Mouse (Mus musculus): ENCODE results near the gene Zfp688. TPM values are rescaled to one million over a fixed set of nuclear protein-coding genes. Genes with fewer than 3 reads are reported as not detected.
"Not testable (repeated sequence)": the region's sequence is repeated elsewhere in the genome, so short reads cannot be mapped to it uniquely, and the experiment has no call there.

Zfp688 gene
- 24.9 and 25.3 TPM in 2 replicates for polyA plus RNA-seq (2015; fragmentation: Nextera tagmentation; extraction: Ambion mirVana)

DNA sequence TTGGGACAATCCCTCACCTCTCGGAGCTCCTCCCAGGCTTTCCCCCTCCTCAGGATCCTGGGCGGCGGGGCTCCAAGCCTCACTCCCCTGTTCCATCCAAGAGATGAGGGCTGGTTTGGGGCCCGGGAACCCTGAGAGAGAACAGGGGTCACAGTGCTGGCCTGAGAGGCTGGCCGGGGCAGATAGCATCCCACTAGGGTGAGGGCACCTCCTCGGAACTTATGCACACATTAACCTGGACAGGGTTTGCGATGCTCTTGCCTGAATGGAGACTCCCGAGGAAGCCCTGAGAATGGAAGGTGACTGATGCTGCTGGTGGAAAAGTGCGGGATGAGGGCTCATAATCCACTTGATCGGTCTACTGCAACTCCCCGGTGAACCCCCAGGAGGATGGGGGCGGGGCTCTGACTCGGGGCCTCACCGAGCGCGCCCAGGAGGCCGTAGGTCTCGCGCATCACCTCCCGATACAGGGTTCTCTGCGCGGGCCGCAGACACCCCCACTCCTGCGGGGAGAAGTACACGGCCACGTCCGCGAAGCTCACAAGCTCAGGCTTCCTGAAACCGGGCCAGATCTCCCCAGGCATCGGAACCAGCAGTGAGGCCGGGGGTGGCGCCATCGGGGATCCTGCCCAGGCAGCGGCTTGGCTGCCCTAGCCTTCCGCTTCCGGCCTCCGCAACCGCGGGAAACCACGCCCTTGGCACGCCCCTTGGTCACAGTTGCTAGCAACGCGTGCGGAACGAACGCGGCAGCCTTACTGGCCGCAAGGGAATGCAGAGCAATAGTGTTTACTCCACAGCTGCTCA lies at the start of gene Zfp688:
TSS of gene Zfp688 (minus strand) at position 681 of the 804 bp plus-strand sequence.
- Histone ChIP-seq H3K9me3 (ENCODE audit: control insufficient read depth, low read length) (no peaks in the 10 kb centered on the region), H3K4me1 (replicated peaks; ENCODE audit: control insufficient read depth, insufficient read depth, low read length) (peaks cover 8% of the 10 kb centered on the region), H3K27ac (ENCODE audit: low read length) (0 out of 2 replicates have a peak within 1 kb of the TSS, but pooled peaks have one; percentile 23), H3K36me3 (ENCODE audit: control insufficient read depth, insufficient read depth, low read length) (peaks cover 3% of the 10 kb centered on the region; the same call in 1 of the 2 replicates), H3K27me3 (ENCODE audit: control insufficient read depth, insufficient read depth, low read depth, low read length) (peaks cover 6% of the 10 kb centered on the region; the same call in 1 of the 2 replicates), H3K4me3 (ENCODE audit: low read length) (peak within 1 kb of the TSS; percentile 82), H3K4me2 (ENCODE audit: low read depth, low read length) (peak within 1 kb of the TSS; percentile 97), H3K9ac (ENCODE audit: low read length) (peak within 1 kb of the TSS; percentile 89)
- WGBS = under 1% methylated on average over 48 of the region's 48 CpGs
- peak; percentile 98 for ATAC-seq (ENCODE audit: low read depth)

DNA sequence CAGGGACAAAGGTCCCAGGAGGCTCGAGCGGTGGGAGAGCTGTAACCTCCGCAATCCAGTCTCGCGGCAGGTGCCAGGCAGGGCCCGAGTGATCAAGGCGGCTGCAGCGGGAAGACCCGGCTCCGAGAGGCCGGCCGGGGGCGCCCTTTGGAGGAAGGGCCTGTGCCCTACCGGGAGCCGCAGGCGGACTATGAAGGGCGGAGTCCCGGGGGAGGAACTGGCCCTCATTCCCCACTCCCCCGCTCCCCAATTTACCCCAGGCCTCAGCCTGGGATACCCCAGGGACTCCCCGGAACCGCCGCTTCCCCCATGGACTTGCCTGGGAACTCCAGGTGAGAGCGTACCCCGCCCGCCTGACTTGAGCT lies 49.8 kb upstream of the Zfp688 start:
- 0% methylated on average over 23 of the region's 25 CpGs for WGBS
- Histone ChIP-seq H3K4me2 (ENCODE audit: low read depth, low read length) (peak overlapping the region; percentile 93), H3K36me3 (ENCODE audit: control insufficient read depth, insufficient read depth, low read length) (peaks cover 29% of the 10 kb centered on the region), H3K9me3 (ENCODE audit: control insufficient read depth, low read length) (no peaks in the 10 kb centered on the region), H3K4me1 (replicated peaks; ENCODE audit: control insufficient read depth, insufficient read depth, low read length) (peaks cover 16% of the 10 kb centered on the region), H3K9ac (ENCODE audit: low read length) (peak overlapping the region; percentile 91), H3K4me3 (ENCODE audit: low read length) (peak overlapping the region; percentile 72), H3K27ac (ENCODE audit: low read length) (peak overlapping the region; percentile 99), H3K27me3 (ENCODE audit: control insufficient read depth, insufficient read depth, low read depth, low read length) (no peaks in the 10 kb centered on the region)
- no peak for ATAC-seq (ENCODE audit: low read depth)

DNA sequence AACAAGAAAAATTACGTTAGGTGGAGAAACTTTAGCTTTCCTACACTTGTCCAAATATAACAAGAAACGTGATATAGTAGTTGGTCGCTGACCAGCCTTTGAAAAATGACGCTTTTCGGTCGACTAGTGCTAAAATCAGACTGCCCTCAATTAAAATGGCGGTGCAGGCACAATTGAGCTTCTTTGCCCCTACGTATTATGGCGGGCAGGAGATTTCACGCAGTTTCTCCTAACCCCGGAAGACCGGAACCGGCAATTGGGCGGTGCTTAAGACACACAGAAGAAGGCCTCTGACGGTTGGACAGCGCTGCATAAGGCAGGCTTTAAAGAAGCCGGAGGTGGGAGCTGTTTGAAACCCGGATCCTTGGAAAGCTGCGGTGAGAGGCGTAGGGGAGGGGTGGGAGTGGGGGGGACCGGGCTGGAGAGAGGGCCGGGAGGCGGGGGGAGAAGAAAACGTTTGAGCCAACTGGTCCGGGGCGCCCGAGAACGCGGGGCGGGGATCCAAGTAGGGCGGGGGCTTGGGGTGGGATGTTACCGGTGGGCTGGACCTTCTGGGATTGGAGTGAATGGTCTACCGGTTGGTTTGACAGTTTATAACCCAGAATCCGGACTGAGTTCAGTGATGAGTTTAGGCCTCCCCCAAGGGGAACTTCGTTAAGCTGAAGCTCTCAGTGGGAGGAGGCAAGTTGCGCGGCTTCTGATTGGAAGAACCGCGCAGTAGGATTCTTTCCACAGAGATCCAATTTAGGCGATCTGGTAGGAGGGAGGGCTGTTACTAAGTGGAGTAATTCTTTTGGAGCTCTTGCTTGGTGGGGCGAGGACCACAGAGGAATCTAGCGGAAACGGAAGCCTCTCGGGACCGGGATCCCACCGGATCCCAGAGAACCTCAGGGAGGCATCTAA lies 49.1 kb upstream of the Zfp688 start:
- ATAC-seq (ENCODE audit: low read depth) = peak; percentile 95
- Histone ChIP-seq H3K4me2 (ENCODE audit: low read depth, low read length) (peak overlapping the region; percentile 93), H3K4me3 (ENCODE audit: low read length) (peak overlapping the region; percentile 72), H3K4me1 (replicated peaks; ENCODE audit: control insufficient read depth, insufficient read depth, low read length) (peaks cover 16% of the 10 kb centered on the region), H3K36me3 (ENCODE audit: control insufficient read depth, insufficient read depth, low read length) (peaks cover 23% of the 10 kb centered on the region), H3K9me3 (ENCODE audit: control insufficient read depth, low read length) (no peaks in the 10 kb centered on the region), H3K27me3 (ENCODE audit: control insufficient read depth, insufficient read depth, low read depth, low read length) (no peaks in the 10 kb centered on the region), H3K27ac (ENCODE audit: low read length) (peak overlapping the region; percentile 99), H3K9ac (ENCODE audit: low read length) (peak overlapping the region; percentile 91)
- WGBS = under 1% methylated on average over 46 of the region's 46 CpGs

DNA sequence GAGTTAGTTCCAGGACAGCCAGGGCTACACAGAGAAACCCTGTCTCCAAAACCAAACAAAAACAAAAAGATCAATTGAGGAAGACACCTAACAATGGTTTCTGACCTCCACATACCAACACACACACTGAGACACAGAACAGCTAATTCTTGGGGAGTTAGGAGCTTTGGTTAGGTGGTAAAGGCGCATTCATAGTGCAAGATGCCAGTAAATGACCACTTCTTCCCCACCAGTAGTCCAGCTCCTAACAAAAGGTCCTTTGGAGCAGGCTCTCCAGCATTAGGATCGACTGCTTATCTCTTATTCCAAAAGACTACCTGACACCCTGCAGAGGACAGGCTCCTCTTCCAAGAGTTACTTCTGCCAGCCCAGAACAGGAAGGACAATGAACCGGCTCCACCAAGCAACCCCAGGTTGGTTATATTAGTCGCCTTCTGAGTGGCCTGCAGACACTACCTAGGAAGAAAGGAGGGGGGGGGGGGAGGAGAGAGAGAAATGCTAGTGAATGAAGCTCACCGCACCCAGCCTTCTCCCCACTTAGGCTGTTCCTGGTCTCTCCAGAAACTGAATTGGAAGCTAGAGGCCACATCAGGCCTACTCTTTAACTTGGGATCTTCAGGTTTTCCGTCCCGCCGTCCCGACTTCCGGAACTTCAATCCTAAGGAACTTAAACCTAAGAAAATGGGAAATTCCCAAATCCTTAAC lies 48.3 kb upstream of the Zfp688 start:
- 6% methylated on average over 10 of the region's 10 CpGs for WGBS
- Histone ChIP-seq H3K9me3 (ENCODE audit: control insufficient read depth, low read length) (no peaks in the 10 kb centered on the region), H3K4me3 (ENCODE audit: low read length) (peak overlapping the region; percentile 72), H3K4me2 (ENCODE audit: low read depth, low read length) (peak overlapping the region; percentile 93), H3K4me1 (replicated peaks; ENCODE audit: control insufficient read depth, insufficient read depth, low read length) (peaks cover 16% of the 10 kb centered on the region), H3K9ac (ENCODE audit: low read length) (peak overlapping the region; percentile 91), H3K27me3 (ENCODE audit: control insufficient read depth, insufficient read depth, low read depth, low read length) (no peaks in the 10 kb centered on the region), H3K27ac (ENCODE audit: low read length) (peak overlapping the region; percentile 99), H3K36me3 (ENCODE audit: control insufficient read depth, insufficient read depth, low read length) (peaks cover 16% of the 10 kb centered on the region)
- peak; percentile 13; the same call in 1 of the 2 replicates for ATAC-seq (ENCODE audit: low read depth)

DNA sequence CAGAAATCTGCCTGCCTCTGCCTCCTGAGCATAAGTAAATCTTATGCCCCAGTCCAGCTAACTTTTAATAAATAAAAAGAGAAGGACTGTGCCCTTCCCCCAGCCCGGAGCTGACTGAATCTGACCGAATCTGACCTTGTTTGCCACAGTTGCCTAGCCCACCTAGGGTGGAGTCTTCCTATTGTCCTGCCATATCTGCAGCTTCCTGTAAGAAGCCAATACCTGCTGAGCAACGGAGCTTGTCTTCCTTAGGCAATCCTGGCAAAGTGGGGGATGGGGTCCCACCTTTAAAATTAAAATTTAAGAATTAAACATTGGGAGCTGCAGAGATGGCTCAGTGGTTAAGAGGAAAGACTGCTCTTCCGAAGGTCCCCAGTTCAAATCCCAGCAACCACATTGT lies 44.7 kb upstream of the Zfp688 start:
- H3K4me2 ChIP-seq (ENCODE audit: low read depth, low read length) = no peak overlapping the region
- H3K9ac ChIP-seq (ENCODE audit: low read length) = no peak overlapping the region
- no peak overlapping the region for H3K4me3 ChIP-seq (ENCODE audit: low read length)
- ATAC-seq (ENCODE audit: low read depth) = no peak
- no peaks in the 10 kb centered on the region for H3K9me3 ChIP-seq (ENCODE audit: control insufficient read depth, low read length)
- H3K27me3 ChIP-seq (ENCODE audit: control insufficient read depth, insufficient read depth, low read depth, low read length) = no peaks in the 10 kb centered on the region
- peaks cover 7% of the 10 kb centered on the region; the same call in 1 of the 2 replicates for H3K4me1 ChIP-seq (replicated peaks; ENCODE audit: control insufficient read depth, insufficient read depth, low read length)
- 93% methylated on average over 4 of the region's 4 CpGs for WGBS
- H3K36me3 ChIP-seq (ENCODE audit: control insufficient read depth, insufficient read depth, low read length) = peaks cover 7% of the 10 kb centered on the region
- H3K27ac ChIP-seq (ENCODE audit: low read length) = no peak overlapping the region

DNA sequence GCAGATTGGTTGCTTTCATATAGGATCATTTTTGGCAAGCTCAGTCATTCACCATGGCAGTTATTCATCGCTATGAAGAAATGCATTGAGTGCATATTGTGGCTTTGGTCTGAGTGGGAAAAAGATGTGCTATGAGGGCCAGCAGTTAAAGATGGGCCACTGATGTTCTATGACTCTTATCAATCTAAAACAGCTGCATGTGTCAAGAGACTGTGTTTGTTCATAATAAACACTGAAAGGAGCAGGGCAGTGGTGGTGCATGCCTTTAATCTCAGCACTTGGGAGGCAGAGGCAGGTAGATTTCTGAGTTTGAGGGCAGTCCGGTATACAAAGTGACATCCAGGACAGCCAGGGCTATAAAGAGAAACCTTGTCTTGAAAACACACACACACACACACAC lies 43.8 kb upstream of the Zfp688 start:
- WGBS = 97% methylated on average over 2 of the region's 2 CpGs
- not testable (repeated sequence) for H3K27me3 ChIP-seq (ENCODE audit: control insufficient read depth, insufficient read depth, low read depth, low read length); H3K9ac ChIP-seq (ENCODE audit: low read length); H3K36me3 ChIP-seq (ENCODE audit: control insufficient read depth, insufficient read depth, low read length); H3K27ac ChIP-seq (ENCODE audit: low read length); H3K9me3 ChIP-seq (ENCODE audit: control insufficient read depth, low read length); H3K4me2 ChIP-seq (ENCODE audit: low read depth, low read length); H3K4me1 ChIP-seq (replicated peaks; ENCODE audit: control insufficient read depth, insufficient read depth, low read length); ATAC-seq (ENCODE audit: low read depth); H3K4me3 ChIP-seq (ENCODE audit: low read length)

DNA sequence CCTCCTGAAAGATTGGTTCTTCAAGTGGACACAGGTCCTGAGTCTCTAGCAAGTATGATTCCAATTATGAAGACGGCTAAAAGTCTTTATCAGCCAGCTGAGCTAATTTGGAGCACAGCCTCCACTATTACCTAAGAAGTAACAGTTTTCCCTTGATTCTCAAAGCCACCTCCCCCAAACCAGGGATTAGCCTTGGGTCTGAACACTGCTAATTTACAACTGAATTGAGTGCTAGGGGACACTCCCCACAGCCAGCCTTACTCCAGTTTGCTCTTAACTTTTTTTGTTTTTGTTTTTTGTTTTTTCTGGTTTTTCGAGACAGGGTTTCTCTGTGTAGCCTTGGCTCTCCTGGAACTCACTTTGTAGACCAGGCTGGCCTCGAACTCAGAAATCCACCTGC lies 43.3 kb upstream of the Zfp688 start:
- peaks cover 13% of the 10 kb centered on the region for H3K36me3 ChIP-seq (ENCODE audit: control insufficient read depth, insufficient read depth, low read length)
- H3K27me3 ChIP-seq (ENCODE audit: control insufficient read depth, insufficient read depth, low read depth, low read length) = no peaks in the 10 kb centered on the region
- H3K27ac ChIP-seq (ENCODE audit: low read length) = no peak overlapping the region
- no peak for ATAC-seq (ENCODE audit: low read depth)
- H3K9ac ChIP-seq (ENCODE audit: low read length) = no peak overlapping the region
- peaks cover 7% of the 10 kb centered on the region; the same call in 1 of the 2 replicates for H3K4me1 ChIP-seq (replicated peaks; ENCODE audit: control insufficient read depth, insufficient read depth, low read length)
- H3K9me3 ChIP-seq (ENCODE audit: control insufficient read depth, low read length) = no peaks in the 10 kb centered on the region
- H3K4me3 ChIP-seq (ENCODE audit: low read length) = no peak overlapping the region
- 92% methylated on average over 3 of the region's 3 CpGs for WGBS
- no peak overlapping the region for H3K4me2 ChIP-seq (ENCODE audit: low read depth, low read length)

DNA sequence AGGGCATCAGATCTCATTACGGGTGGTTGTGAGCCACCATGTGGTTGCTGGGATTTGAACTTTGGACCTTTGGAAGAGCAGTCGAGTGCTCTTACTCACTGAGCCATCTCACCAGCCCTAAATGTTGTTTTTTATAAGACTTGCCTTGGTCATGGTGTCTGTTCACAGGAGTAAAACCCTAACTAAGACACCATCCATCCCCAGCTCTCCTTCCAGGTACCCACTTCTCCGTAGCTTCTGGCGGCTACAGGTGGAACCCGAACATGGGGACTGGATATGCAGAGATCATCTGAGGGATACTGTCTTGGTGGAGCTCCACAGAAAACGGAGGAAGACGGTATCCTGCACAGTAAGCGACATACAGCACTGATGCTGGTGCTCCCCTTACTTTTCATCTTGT lies 37.4 kb upstream of the Zfp688 start, which contains the start of gene Prr14:
TSS of gene Prr14 (plus strand) at position 301 of the 400 bp plus-strand sequence.
- 91% methylated on average over 8 of the region's 8 CpGs for WGBS
- not testable (repeated sequence) for H3K4me2 ChIP-seq (ENCODE audit: low read depth, low read length); H3K27ac ChIP-seq (ENCODE audit: low read length); ATAC-seq (ENCODE audit: low read depth); H3K9ac ChIP-seq (ENCODE audit: low read length); H3K4me1 ChIP-seq (replicated peaks; ENCODE audit: control insufficient read depth, insufficient read depth, low read length); H3K27me3 ChIP-seq (ENCODE audit: control insufficient read depth, insufficient read depth, low read depth, low read length); H3K4me3 ChIP-seq (ENCODE audit: low read length); H3K9me3 ChIP-seq (ENCODE audit: control insufficient read depth, low read length)
- peaks cover 28% of the 10 kb centered on the region for H3K36me3 ChIP-seq (ENCODE audit: control insufficient read depth, insufficient read depth, low read length)

Measured in lung, embryonic 16.5 days (tissue).